17 mouse cellular contexts compared by ENCODE assay signal in genomic region chr17:78639099-78639498, GRCm38 (mm10).
DNase-seq lines count a peak whose midpoint lies in the region; ATAC-seq and TF ChIP-seq lines count a peak whose summit lies in the region.
"Had no signal": no experiment of that assay in that cellular context is flagged by ENCODE, and none has a peak within 500 bp of the region (broad histone marks: within the 10 kb centered on the region; RNA-seq: fewer than 3 reads in every experiment).

No protein-coding gene starts in this region.

- no peak overlapping the region for H3K4me2 ChIP-seq in hindbrain, postnatal 0 days (ENCODE audit: low read depth, low read length)
- no peak overlapping the region for H3K4me2 ChIP-seq in hindbrain, embryonic 13.5 days
- H3K4me2 ChIP-seq in midbrain, postnatal 0 days (ENCODE audit: low read depth, low read length, poor library complexity, severe bottlenecking) = no peak overlapping the region
- H3K4me2 ChIP-seq in midbrain, embryonic 13.5 days (replicated peaks) = no peak overlapping the region
- H3K4me2 ChIP-seq: hindbrain, embryonic 15.5 days had no signal

- WGBS in hindbrain, postnatal 0 days = 56% methylated on average over 6 of the region's 6 CpGs
- 81% methylated on average over 6 of the region's 6 CpGs for WGBS in hindbrain, embryonic 13.5 days
- WGBS in midbrain, postnatal 0 days = 74% methylated on average over 6 of the region's 6 CpGs
- WGBS in midbrain, embryonic 13.5 days = 85% methylated on average over 6 of the region's 6 CpGs

- no peaks in the 10 kb centered on the region for H3K27me3 ChIP-seq in hindbrain, postnatal 0 days (ENCODE audit: insufficient read depth, low read length)
- no peaks in the 10 kb centered on the region for H3K27me3 ChIP-seq in hindbrain, embryonic 13.5 days
- no peaks in the 10 kb centered on the region for H3K27me3 ChIP-seq in midbrain, postnatal 0 days (ENCODE audit: insufficient read depth, low read length)
- no peaks in the 10 kb centered on the region for H3K27me3 ChIP-seq in midbrain, embryonic 13.5 days
- H3K27me3 ChIP-seq: hindbrain, embryonic 15.5 days had no signal

- no peak for ATAC-seq in hindbrain, postnatal 0 days
- no peak for ATAC-seq in hindbrain, embryonic 13.5 days (ENCODE audit: low FRiP score)
- ATAC-seq in midbrain, postnatal 0 days (ENCODE audit: low FRiP score) = no peak
- ATAC-seq in midbrain, embryonic 13.5 days = no peak
- no peak for ATAC-seq in megakaryocyte progenitor cell, adult 5-6 weeks (replicated peaks; ENCODE audit: poor library complexity)

- H3K36me3 ChIP-seq in hindbrain, postnatal 0 days (ENCODE audit: insufficient read depth, low read length) = no peaks in the 10 kb centered on the region
- no peaks in the 10 kb centered on the region for H3K36me3 ChIP-seq in hindbrain, embryonic 13.5 days
- H3K36me3 ChIP-seq in midbrain, postnatal 0 days (ENCODE audit: insufficient read depth, low read length) = no peaks in the 10 kb centered on the region
- H3K36me3 ChIP-seq in midbrain, embryonic 13.5 days = no peaks in the 10 kb centered on the region
- H3K36me3 ChIP-seq: hindbrain, embryonic 15.5 days had no signal

- peaks cover 3% of the 10 kb centered on the region; the same call in 1 of the 2 replicates for H3K4me1 ChIP-seq in hindbrain, postnatal 0 days (ENCODE audit: insufficient read depth, low read length)
- no peaks in the 10 kb centered on the region for H3K4me1 ChIP-seq in hindbrain, embryonic 13.5 days (replicated peaks)
- no peaks in the 10 kb centered on the region for H3K4me1 ChIP-seq in midbrain, postnatal 0 days (ENCODE audit: insufficient read depth, low read length)
- H3K4me1 ChIP-seq in midbrain, embryonic 13.5 days (replicated peaks) = no peaks in the 10 kb centered on the region
- H3K4me1 ChIP-seq: hindbrain, embryonic 15.5 days had no signal

- peak; percentile 19 for DNase-seq in adrenal gland, postnatal 14 days
- DNase-seq in adrenal gland, adult (ENCODE audit: inconsistent age in 2 of 2, low spot score in 1 of 2) = no peak
- peak; percentile 36 for DNase-seq in hindbrain, postnatal 0 days (ENCODE audit: low spot score)
- peak; percentile 32 for DNase-seq in midbrain, postnatal 0 days (ENCODE audit: low spot score)
- DNase-seq in lung, postnatal 4 days = peak; percentile 32 to 71
- DNase-seq: adrenal gland, postnatal 25 days; B cell, adult 2 months; cerebellum, adult 9-11 months; gastrocnemius, postnatal 10 days; kidney, adult 18-20 months; layer of hippocampus, postnatal 36 days; thymus, postnatal 25 days had no signal

- H3K4me3 ChIP-seq in hindbrain, postnatal 0 days (ENCODE audit: low read length) = no peak overlapping the region
- no peak overlapping the region for H3K4me3 ChIP-seq in hindbrain, embryonic 13.5 days
- H3K4me3 ChIP-seq in midbrain, postnatal 0 days (ENCODE audit: low read depth, low read length) = no peak overlapping the region
- no peak overlapping the region for H3K4me3 ChIP-seq in midbrain, embryonic 13.5 days (replicated peaks)
- H3K4me3 ChIP-seq: hindbrain, embryonic 15.5 days had no signal

- no peak overlapping the region for H3K27ac ChIP-seq in hindbrain, postnatal 0 days
- H3K27ac ChIP-seq in hindbrain, embryonic 13.5 days = no peak overlapping the region
- no peak overlapping the region for H3K27ac ChIP-seq in midbrain, postnatal 0 days (ENCODE audit: low read depth, low read length)
- no peak overlapping the region for H3K27ac ChIP-seq in midbrain, embryonic 13.5 days
- H3K27ac ChIP-seq: hindbrain, embryonic 15.5 days; liver, embryonic 14.5 days had no signal

- no peaks in the 10 kb centered on the region for H3K9me3 ChIP-seq in hindbrain, postnatal 0 days (ENCODE audit: low read length)
- no peaks in the 10 kb centered on the region for H3K9me3 ChIP-seq in hindbrain, embryonic 13.5 days
- H3K9me3 ChIP-seq in midbrain, postnatal 0 days (ENCODE audit: low read length) = no peaks in the 10 kb centered on the region
- no peaks in the 10 kb centered on the region for H3K9me3 ChIP-seq in midbrain, embryonic 13.5 days
- H3K9me3 ChIP-seq: hindbrain, embryonic 15.5 days had no signal

- no peak for TF ChIP-seq CTCF in hindbrain, postnatal 0 days (IDR thresholded peaks at IDR 0.05; ENCODE audit: low read depth)
- TF ChIP-seq CTCF in midbrain, postnatal 0 days (IDR thresholded peaks at IDR 0.05) = no peak

- no peak overlapping the region for H3K9ac ChIP-seq in hindbrain, postnatal 0 days (replicated peaks; ENCODE audit: low read length)
- H3K9ac ChIP-seq in hindbrain, embryonic 13.5 days = no peak overlapping the region
- no peak overlapping the region for H3K9ac ChIP-seq in midbrain, postnatal 0 days (replicated peaks; ENCODE audit: low read length, poor library complexity, severe bottlenecking)
- H3K9ac ChIP-seq in midbrain, embryonic 13.5 days (replicated peaks) = no peak overlapping the region
- H3K9ac ChIP-seq: hindbrain, embryonic 15.5 days; liver, embryonic 14.5 days had no signal

Comparison
In these comparisons a context has a peak if more than half of its experiments do, and no peak if none do; other contexts are left out.
1. DNase-seq: peak in adrenal gland, postnatal 14 days (single experiment), hindbrain, postnatal 0 days (single experiment), midbrain, postnatal 0 days (single experiment) and lung, postnatal 4 days (2 of 2); none in adrenal gland, adult (0 of 2).